Mouse (Mus musculus): ENCODE measurements around the gene Klf7. TPM values are rescaled to one million over a fixed set of nuclear protein-coding genes. Genes with fewer than 3 reads are reported as not detected.
A peak's percentile ranks its signal among the peaks of the same experiment; 100 is the strongest.
"Not testable (repeated sequence)": the region's sequence is repeated elsewhere in the genome, so short reads cannot be mapped to it uniquely, and the experiment has no call there.

Gene Klf7
- polyA plus RNA-seq, 1 experiment, result 11.8 TPM

DNA sequence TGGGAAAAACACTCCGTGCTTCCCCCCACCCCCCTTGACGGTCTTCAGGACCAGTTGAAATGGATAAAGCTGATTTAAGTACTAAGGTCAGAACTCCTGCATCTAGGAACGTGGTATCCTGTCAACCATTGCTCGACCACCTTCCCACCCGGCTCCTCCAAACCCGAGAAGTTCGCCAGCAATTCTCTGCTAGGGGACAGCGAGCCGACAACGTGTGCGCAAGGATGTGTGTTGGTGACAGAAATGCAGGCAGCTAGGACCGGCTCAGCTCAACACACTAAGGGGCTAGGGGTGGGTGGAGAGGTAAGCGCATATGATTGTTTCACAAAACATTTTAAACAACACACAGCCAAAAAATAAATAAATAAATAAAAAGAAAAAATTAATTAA lies 1.7 kb downstream of the Klf7 start:
- H3K4me1 ChIP-seq (ENCODE audit: control insufficient read depth, insufficient read depth, low read length), result peaks cover 20% of the 10 kb centered on the region
- H3K27ac ChIP-seq (ENCODE audit: insufficient read depth, low read depth, low read length), result no peak overlapping the region
- H3K4me3 ChIP-seq (ENCODE audit: insufficient read depth, low read length), result peak overlapping the region; percentile 68
- TF ChIP-seq CTCF (IDR thresholded peaks at IDR 0.05; ENCODE audit: low read depth, low read length), result no peak
- no peak for TF ChIP-seq POLR2A (IDR thresholded peaks at IDR 0.05; ENCODE audit: borderline replicate concordance, low read depth, low read length)

GRCm38 (mm10) chr1:64119851-64120250 lies 2.2 kb downstream of the Klf7 start:
- no peak overlapping the region for H3K27ac ChIP-seq (ENCODE audit: insufficient read depth, low read depth, low read length)
- H3K4me1 ChIP-seq (ENCODE audit: control insufficient read depth, insufficient read depth, low read length), result peaks cover 22% of the 10 kb centered on the region
- peak overlapping the region; percentile 68 for H3K4me3 ChIP-seq (ENCODE audit: insufficient read depth, low read length)
- TF ChIP-seq CTCF (IDR thresholded peaks at IDR 0.05; ENCODE audit: low read depth, low read length) (no peak), POLR2A (IDR thresholded peaks at IDR 0.05; ENCODE audit: borderline replicate concordance, low read depth, low read length) (no peak)

GRCm38 (mm10) chr1:64119358-64119794 lies 2.7 kb downstream of the Klf7 start:
- Histone ChIP-seq H3K4me1 (ENCODE audit: control insufficient read depth, insufficient read depth, low read length) (peaks cover 22% of the 10 kb centered on the region), H3K27ac (ENCODE audit: insufficient read depth, low read depth, low read length) (no peak overlapping the region), H3K4me3 (ENCODE audit: insufficient read depth, low read length) (peak overlapping the region; percentile 68)
- no peak for TF ChIP-seq CTCF (IDR thresholded peaks at IDR 0.05; ENCODE audit: low read depth, low read length)
- no peak for TF ChIP-seq POLR2A (IDR thresholded peaks at IDR 0.05; ENCODE audit: borderline replicate concordance, low read depth, low read length)

GRCm38 (mm10) chr1:64118285-64119170 lies 3.6 kb downstream of the Klf7 start:
- peaks cover 22% of the 10 kb centered on the region for H3K4me1 ChIP-seq (ENCODE audit: control insufficient read depth, insufficient read depth, low read length)
- H3K4me3 ChIP-seq (ENCODE audit: insufficient read depth, low read length), result no peak overlapping the region
- peak overlapping the region; percentile 17 for H3K27ac ChIP-seq (ENCODE audit: insufficient read depth, low read depth, low read length)
- TF ChIP-seq CTCF (IDR thresholded peaks at IDR 0.05; ENCODE audit: low read depth, low read length) (no peak), POLR2A (IDR thresholded peaks at IDR 0.05; ENCODE audit: borderline replicate concordance, low read depth, low read length) (no peak)

- TF ChIP-seq CTCF (IDR thresholded peaks at IDR 0.05; ENCODE audit: low read depth, low read length) (no peak), POLR2A (IDR thresholded peaks at IDR 0.05; ENCODE audit: borderline replicate concordance, low read depth, low read length) (no peak)
- no peak overlapping the region for H3K4me3 ChIP-seq (ENCODE audit: insufficient read depth, low read length)
- H3K4me1 ChIP-seq (ENCODE audit: control insufficient read depth, insufficient read depth, low read length), result peaks cover 23% of the 10 kb centered on the region
- H3K27ac ChIP-seq (ENCODE audit: insufficient read depth, low read depth, low read length), result no peak overlapping the region
These were observed 4.4 kb downstream of the Klf7 start for GRCm38 (mm10) chr1:64117478-64118284.

DNA sequence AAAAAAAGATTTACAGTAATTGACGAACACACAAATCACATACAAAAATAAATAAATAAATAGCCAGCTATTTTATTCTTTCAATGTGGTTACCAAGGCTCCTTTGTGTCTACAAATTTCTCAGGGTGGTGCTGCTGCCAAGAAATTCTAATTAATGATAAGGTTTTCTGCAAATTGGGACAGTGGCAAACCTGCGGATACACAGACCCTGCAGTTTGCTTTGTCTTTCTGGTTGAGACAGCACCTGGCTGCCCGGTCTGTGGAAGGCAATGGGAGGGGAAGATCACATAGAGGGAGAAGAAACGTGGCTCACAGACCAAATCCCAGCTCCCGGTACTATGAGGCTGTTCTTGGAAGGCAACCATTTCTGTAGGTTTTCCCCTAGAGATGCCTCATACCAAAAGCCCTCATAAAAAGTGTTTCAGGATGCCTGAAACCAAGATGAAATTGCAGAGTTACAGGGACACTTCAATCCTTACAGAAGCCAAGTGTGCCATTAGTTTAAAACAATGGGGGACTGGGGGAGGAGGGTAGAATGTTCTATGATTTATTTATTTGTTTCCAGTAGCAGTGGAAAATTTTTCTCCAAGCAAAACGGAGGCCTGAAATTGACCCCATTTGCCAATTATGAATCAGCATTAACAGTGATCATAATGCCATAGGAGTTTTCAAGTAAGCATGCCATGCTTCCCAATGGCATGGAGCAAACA lies 5.2 kb downstream of the Klf7 start:
- Histone ChIP-seq H3K4me3 (ENCODE audit: insufficient read depth, low read length) (no peak overlapping the region), H3K27ac (ENCODE audit: insufficient read depth, low read depth, low read length) (no peak overlapping the region), H3K4me1 (ENCODE audit: control insufficient read depth, insufficient read depth, low read length) (peaks cover 23% of the 10 kb centered on the region)
- no peak for TF ChIP-seq POLR2A (IDR thresholded peaks at IDR 0.05; ENCODE audit: borderline replicate concordance, low read depth, low read length)
- TF ChIP-seq CTCF (IDR thresholded peaks at IDR 0.05; ENCODE audit: low read depth, low read length), result no peak

- Histone ChIP-seq H3K4me1 (ENCODE audit: control insufficient read depth, insufficient read depth, low read length) (peaks cover 23% of the 10 kb centered on the region), H3K4me3 (ENCODE audit: insufficient read depth, low read length) (no peak overlapping the region), H3K27ac (ENCODE audit: insufficient read depth, low read depth, low read length) (no peak overlapping the region)
- TF ChIP-seq POLR2A (IDR thresholded peaks at IDR 0.05; ENCODE audit: borderline replicate concordance, low read depth, low read length) (no peak), CTCF (IDR thresholded peaks at IDR 0.05; ENCODE audit: low read depth, low read length) (no peak)
These were observed 7.5 kb downstream of the Klf7 start for GRCm38 (mm10) chr1:64114579-64114978.

DNA sequence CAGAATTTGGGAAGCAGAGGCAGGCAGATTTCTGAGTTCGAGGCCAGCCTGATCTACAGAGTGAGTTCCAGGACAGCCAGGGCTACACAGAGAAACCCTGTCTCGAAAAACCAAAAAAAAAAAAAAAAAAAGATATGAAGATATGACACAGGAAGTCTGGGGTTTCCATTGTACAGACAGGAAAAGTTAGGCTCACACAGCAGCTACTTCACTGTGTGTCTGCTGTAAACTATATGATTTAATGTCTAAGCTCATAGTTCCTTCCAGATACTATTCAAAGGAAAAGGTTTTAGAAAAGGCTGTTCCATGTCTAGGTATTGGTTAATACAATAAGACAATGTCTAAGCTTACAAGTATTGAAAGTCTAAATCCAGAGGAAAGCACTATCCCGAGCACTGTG lies 13.4 kb downstream of the Klf7 start:
- H3K4me3 ChIP-seq (ENCODE audit: insufficient read depth, low read length); H3K27ac ChIP-seq (ENCODE audit: insufficient read depth, low read depth, low read length): not testable (repeated sequence)
- peaks cover 25% of the 10 kb centered on the region for H3K4me1 ChIP-seq (ENCODE audit: control insufficient read depth, insufficient read depth, low read length)

GRCm38 (mm10) chr1:64107526-64107925 lies 14.6 kb downstream of the Klf7 start:
- Histone ChIP-seq H3K4me3 (ENCODE audit: insufficient read depth, low read length) (no peak overlapping the region), H3K27ac (ENCODE audit: insufficient read depth, low read depth, low read length) (no peak overlapping the region), H3K4me1 (ENCODE audit: control insufficient read depth, insufficient read depth, low read length) (peaks cover 24% of the 10 kb centered on the region)
- TF ChIP-seq POLR2A (IDR thresholded peaks at IDR 0.05; ENCODE audit: borderline replicate concordance, low read depth, low read length) (no peak), CTCF (IDR thresholded peaks at IDR 0.05; ENCODE audit: low read depth, low read length) (no peak)

Measured in bone marrow macrophage, adult 2 months (primary cell).